Mouse (Mus musculus) midbrain, embryonic 11.5 days (tissue): ENCODE measurements around the gene Erc2. TPM values are rescaled to one million over a fixed set of nuclear protein-coding genes. Genes with fewer than 3 reads are reported as not detected.

Source experiments
- ATAC-seq: fragments of 200-750 bp; cut with Nextera tagmentation; 2 replicates; pipeline ENCODE4 v1.8.0; 2017; ENCODE audit warnings: moderate TSS enrichment, moderate library complexity; ENCODE audit not compliant: low FRiP score
- DNase-seq: peaks from one replicate; pipeline ENCODE4 v3.0.0; 2015; ENCODE audit warnings: low spot score; ENCODE audit errors: missing footprints
- H3K27ac ChIP-seq: fragments of 300-500 bp; sonication (generic); 2 replicates; pipeline ENCODE4 v1.5.1; 2014; ENCODE audit warnings: low read depth, low read length
- H3K27me3 ChIP-seq: fragments of 300-500 bp; sonication (generic); 2 replicates; pipeline ENCODE4 v1.6.1; 2014; ENCODE audit warnings: mild to moderate bottlenecking, low read length, moderate library complexity, mixed read lengths; ENCODE audit not compliant: control insufficient read depth, insufficient read depth
- H3K36me3 ChIP-seq: fragments of 300-500 bp; sonication (generic); 2 replicates; pipeline ENCODE4 v1.6.1; 2014; ENCODE audit warnings: mild to moderate bottlenecking, low read length, moderate library complexity, mixed read lengths; ENCODE audit not compliant: control insufficient read depth, insufficient read depth
- H3K4me1 ChIP-seq: fragments of 300-500 bp; sonication (generic); 2 replicates; pipeline ENCODE4 v1.6.1; 2014; ENCODE audit warnings: low read length; ENCODE audit not compliant: control insufficient read depth, insufficient read depth
- H3K4me2 ChIP-seq: fragments of 300-500 bp; sonication (generic); 2 replicates; pipeline ENCODE4 v1.6.1; 2014; ENCODE audit warnings: mild to moderate bottlenecking, moderate library complexity
- H3K4me3 ChIP-seq: fragments of 300-500 bp; sonication (generic); 2 replicates; pipeline ENCODE4 v1.5.1; 2014; ENCODE audit warnings: low read depth, low read length
- H3K9ac ChIP-seq: fragments of 300-500 bp; sonication (generic); 2 replicates; pipeline ENCODE4 v1.6.1; 2014; ENCODE audit warnings: low read length
- H3K9me3 ChIP-seq: fragments of 300-500 bp; sonication (generic); 2 replicates; pipeline ENCODE4 v1.6.1; 2016; ENCODE audit warnings: low read length; ENCODE audit not compliant: control insufficient read depth
- WGBS: fragments of 180-500 bp; shearing (Covaris S2); extraction: QIAGEN DNeasy Blood & Tissue Kit; methylation state at CpG from one replicate; pipeline ENCODE4 v1.1.7; 2014; 5-methylcytosine and 5-hydroxymethylcytosine counted together
- polyA plus RNA-seq: library from polyadenylated mRNA; unstranded; fragments of >200 nt; fragmentation: Nextera tagmentation; extraction: Ambion mirVana; gene quantifications from 2 replicates; pipeline ENCODE4 v1.2.1, GENCODE M21; 2014

Erc2 gene
- polyA plus RNA-seq, 1 experiment from 2014 or later = 10.6 TPM

DNA sequence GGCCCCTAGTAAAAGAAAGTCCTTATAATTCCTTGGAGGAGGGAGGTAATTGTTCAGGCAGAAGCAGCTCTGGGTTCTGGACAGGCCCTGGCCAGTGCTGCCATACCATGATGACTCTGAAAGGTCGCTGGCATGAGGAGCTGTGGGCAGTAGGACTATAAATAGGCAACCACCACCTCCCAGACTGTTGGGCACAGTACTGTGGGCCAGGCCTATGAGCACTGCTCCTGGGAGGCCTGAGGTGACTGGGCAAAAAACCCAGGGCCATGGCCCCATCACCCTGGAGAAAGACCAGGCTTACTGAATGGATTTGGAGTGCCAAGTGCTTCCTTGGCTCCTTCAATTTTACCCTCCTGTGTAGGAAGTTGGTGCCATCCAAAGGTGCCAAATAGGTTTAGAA lies 898.9 kb downstream of the Erc2 start:
- Histone ChIP-seq H3K27ac (no peak overlapping the region), H3K27me3 (no peaks in the 10 kb centered on the region), H3K9ac (no peak overlapping the region), H3K4me1 (peaks cover 5% of the 10 kb centered on the region), H3K9me3 (no peaks in the 10 kb centered on the region), H3K4me2 (no peak overlapping the region), H3K4me3 (no peak overlapping the region), H3K36me3 (peaks cover 8% of the 10 kb centered on the region; the same call in 1 of the 2 replicates)
- DNase-seq (no peak), ATAC-seq (no peak)
- WGBS = 89% methylated on average over 1 of the region's 1 CpGs

DNA sequence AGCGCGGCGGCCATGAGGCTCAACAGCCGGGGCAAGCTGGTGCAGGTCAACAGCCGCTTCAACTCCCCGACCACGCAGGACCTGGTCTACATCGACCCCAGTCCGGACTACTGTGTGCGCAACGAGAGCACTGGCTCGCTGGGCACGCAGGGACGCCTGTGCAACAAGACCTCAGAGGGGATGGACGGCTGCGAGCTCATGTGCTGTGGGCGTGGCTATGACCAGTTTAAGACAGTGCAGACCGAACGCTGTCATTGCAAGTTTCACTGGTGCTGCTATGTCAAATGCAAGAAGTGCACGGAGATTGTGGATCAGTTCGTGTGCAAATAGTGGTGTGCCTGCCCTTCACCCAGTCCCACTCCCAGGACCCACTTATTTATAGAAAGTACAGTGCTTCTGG lies 900.4 kb downstream of the Erc2 start:
- H3K4me3 ChIP-seq = no peak overlapping the region
- H3K4me2 ChIP-seq = no peak overlapping the region
- H3K4me1 ChIP-seq = peaks cover 3% of the 10 kb centered on the region; the same call in 1 of the 2 replicates
- WGBS = 83% methylated on average over 21 of the region's 21 CpGs
- DNase-seq (peak; percentile 41), ATAC-seq (no peak)
- no peaks in the 10 kb centered on the region for H3K27me3 ChIP-seq
- peaks cover 8% of the 10 kb centered on the region; the same call in 1 of the 2 replicates for H3K36me3 ChIP-seq
- no peaks in the 10 kb centered on the region for H3K9me3 ChIP-seq
- no peak overlapping the region for H3K9ac ChIP-seq
- H3K27ac ChIP-seq = no peak overlapping the region

DNA sequence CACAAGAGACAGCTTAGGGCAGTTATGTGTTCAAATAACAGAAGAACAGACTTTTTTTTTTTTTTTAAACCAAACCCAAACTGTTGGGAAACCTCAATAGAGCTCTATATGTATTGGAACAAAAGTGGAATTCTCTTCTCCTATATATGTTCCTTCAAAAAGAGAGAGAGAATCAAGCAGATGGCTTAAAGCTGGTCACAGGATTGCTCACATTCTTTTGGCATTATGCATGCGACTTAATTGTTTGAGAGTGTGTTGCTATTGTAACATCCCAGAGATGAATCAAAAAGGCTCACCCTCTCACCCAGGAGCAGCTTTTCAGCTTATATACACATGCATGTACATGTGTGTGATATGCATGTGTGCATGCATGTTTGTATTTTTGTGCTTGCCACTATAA lies 903.3 kb downstream of the Erc2 start:
- DNase-seq = peak; percentile 77

More for the DNA sequence above, 903.3 kb downstream of the Erc2 start:
- no peak overlapping the region for H3K9ac ChIP-seq
- H3K4me2 ChIP-seq = no peak overlapping the region
- no peak overlapping the region for H3K27ac ChIP-seq
- no peaks in the 10 kb centered on the region for H3K27me3 ChIP-seq
- peaks cover 5% of the 10 kb centered on the region; the same call in 1 of the 2 replicates for H3K36me3 ChIP-seq
- no peaks in the 10 kb centered on the region for H3K9me3 ChIP-seq
- WGBS = 54% methylated on average over 1 of the region's 1 CpGs
- peaks cover 3% of the 10 kb centered on the region; the same call in 1 of the 2 replicates for H3K4me1 ChIP-seq
- no peak overlapping the region for H3K4me3 ChIP-seq
- ATAC-seq = no peak

Other genes starting within 250 kb of the Erc2 start
- 10.5 and 13.8 TPM in 2 replicates for gene Fam208a, start 193.6 kb upstream of the Erc2 start, polyA plus RNA-seq
- 16.2 and 17.5 TPM in 2 replicates for gene Ccdc66, start 114.0 kb upstream of the Erc2 start, polyA plus RNA-seq